Mouse (Mus musculus) liver, embryonic 15.5 days (tissue): ENCODE measurements around the gene Pate2. TPM values are rescaled to one million over a fixed set of nuclear protein-coding genes. Genes with fewer than 3 reads are reported as not detected.
"Not testable (repeated sequence)": the region's sequence is repeated elsewhere in the genome, so short reads cannot be mapped to it uniquely, and the experiment has no call there.

Experiments
- ATAC-seq: fragments of 200-750 bp; cut with Nextera tagmentation; 2 replicates; pipeline ENCODE4 v1.8.0; 2017; ENCODE audit warnings: moderate number of reproducible peaks, mild to moderate bottlenecking, moderate library complexity; ENCODE audit not compliant: insufficient read depth
- H3K27ac ChIP-seq: fragments of 300-500 bp; sonication (generic); replicated peaks from 2 replicates; pipeline ENCODE4 v1.5.1; 2015; ENCODE audit warnings: mild to moderate bottlenecking, inconsistent platforms
- H3K27me3 ChIP-seq: fragments of 300-500 bp; sonication (generic); 2 replicates; pipeline ENCODE4 v1.6.1; 2015; ENCODE audit warnings: mild to moderate bottlenecking, inconsistent platforms
- H3K36me3 ChIP-seq: fragments of 300-500 bp; sonication (generic); replicated peaks from 2 replicates; pipeline ENCODE4 v1.6.1; 2015; ENCODE audit warnings: moderate library complexity, mild to moderate bottlenecking, inconsistent platforms
- H3K4me1 ChIP-seq: fragments of 300-500 bp; sonication (generic); replicated peaks from 2 replicates; pipeline ENCODE4 v1.6.1; 2015; ENCODE audit warnings: inconsistent platforms
- H3K4me2 ChIP-seq: fragments of 300-500 bp; sonication (generic); 2 replicates; pipeline ENCODE4 v1.6.1; 2015; ENCODE audit warnings: moderate library complexity, mild to moderate bottlenecking, inconsistent platforms
- H3K4me3 ChIP-seq: fragments of 300-500 bp; sonication (generic); replicated peaks from 2 replicates; pipeline ENCODE4 v1.5.1; 2015; ENCODE audit warnings: mild to moderate bottlenecking, inconsistent platforms
- H3K9ac ChIP-seq: fragments of 300-500 bp; sonication (generic); 2 replicates; pipeline ENCODE4 v1.6.1; 2015; ENCODE audit warnings: moderate library complexity, mild to moderate bottlenecking, inconsistent platforms
- H3K9me3 ChIP-seq: fragments of 300-500 bp; sonication (generic); replicated peaks from 2 replicates; pipeline ENCODE4 v1.6.1; 2016; ENCODE audit warnings: inconsistent platforms
- WGBS: fragments of 180-500 bp; shearing (Covaris S2); methylation state at CpG from one replicate; pipeline ENCODE4 v1.1.7; 2015; ENCODE audit warnings: mixed read lengths; ENCODE audit not compliant: insufficient replicate concordance; 5-methylcytosine and 5-hydroxymethylcytosine counted together
- polyA plus RNA-seq: library from polyadenylated mRNA; unstranded; fragments of >200 nt; fragmentation: Nextera tagmentation; extraction: Ambion mirVana; gene quantifications from 2 replicates; pipeline ENCODE4 v1.2.1, GENCODE M21; 2015

The Pate2 gene
- polyA plus RNA-seq, 1 experiment from 2014 or later = 0.26 TPM

- Histone ChIP-seq H3K4me3 (no peak overlapping the region), H3K27ac (no peak overlapping the region), H3K27me3 (no peaks in the 10 kb centered on the region), H3K4me2 (no peak overlapping the region), H3K36me3 (no peaks in the 10 kb centered on the region), H3K9me3 (no peaks in the 10 kb centered on the region), H3K9ac (no peak overlapping the region), H3K4me1 (no peaks in the 10 kb centered on the region)
- no peak for ATAC-seq
- WGBS = 42% methylated on average over 8 of the region's 8 CpGs
Observed at GRCm38 (mm10) chr9:35607647-35608405, 37.7 kb downstream of the Pate2 start.

GRCm38 (mm10) chr9:35611841-35612240 lies 41.8 kb downstream of the Pate2 start, which contains the start of gene Pate4:
Gene Pate4 (minus strand): TSS chr9:35611941.
- Histone ChIP-seq H3K9ac (no peak within 1 kb of the TSS), H3K9me3 (no peaks in the 10 kb centered on the region), H3K4me3 (no peak within 1 kb of the TSS), H3K36me3 (no peaks in the 10 kb centered on the region), H3K27me3 (no peaks in the 10 kb centered on the region), H3K4me2 (no peak within 1 kb of the TSS), H3K4me1 (no peaks in the 10 kb centered on the region), H3K27ac (no peak within 1 kb of the TSS)
- WGBS = 56% methylated on average over 1 of the region's 1 CpGs
- ATAC-seq = no peak

GRCm38 (mm10) chr9:35614005-35614404 lies 43.9 kb downstream of the Pate2 start:
- no peaks in the 10 kb centered on the region for H3K9me3 ChIP-seq
- H3K27me3 ChIP-seq = no peaks in the 10 kb centered on the region
- H3K4me3 ChIP-seq = no peak overlapping the region
- no peak overlapping the region for H3K9ac ChIP-seq
- H3K27ac ChIP-seq = no peak overlapping the region
- no peak for ATAC-seq
- H3K4me2 ChIP-seq = no peak overlapping the region
- H3K4me1 ChIP-seq = no peaks in the 10 kb centered on the region
- H3K36me3 ChIP-seq = no peaks in the 10 kb centered on the region
- 13% methylated on average over 2 of the region's 2 CpGs for WGBS

- 48% methylated on average over 2 of the region's 2 CpGs for WGBS
Observed at GRCm38 (mm10) chr9:35616784-35617183, 46.7 kb downstream of the Pate2 start.

GRCm38 (mm10) chr9:35632981-35633380 lies 62.9 kb downstream of the Pate2 start:
- Histone ChIP-seq H3K9me3 (no peaks in the 10 kb centered on the region), H3K36me3 (no peaks in the 10 kb centered on the region), H3K27me3 (no peaks in the 10 kb centered on the region), H3K4me2 (no peak overlapping the region), H3K4me3 (no peak overlapping the region), H3K27ac (no peak overlapping the region), H3K9ac (no peak overlapping the region), H3K4me1 (no peaks in the 10 kb centered on the region)
- ATAC-seq = no peak
- WGBS = 64% methylated on average over 1 of the region's 1 CpGs

More at GRCm38 (mm10) chr9:35616784-35617183, 46.7 kb downstream of the Pate2 start:
- ATAC-seq, H3K9me3 ChIP-seq, H3K27me3 ChIP-seq, H3K4me3 ChIP-seq, H3K9ac ChIP-seq, H3K4me2 ChIP-seq, H3K27ac ChIP-seq, H3K4me1 ChIP-seq, H3K36me3 ChIP-seq: not testable (repeated sequence)

GRCm38 (mm10) chr9:35648102-35648501 lies 78.0 kb downstream of the Pate2 start, which contains the start of gene Pate3:
Gene Pate3 (minus strand): TSS chr9:35648202.
- no peak for ATAC-seq
- Histone ChIP-seq H3K9me3 (no peaks in the 10 kb centered on the region), H3K36me3 (no peaks in the 10 kb centered on the region), H3K4me3 (no peak within 1 kb of the TSS), H3K4me2 (no peak within 1 kb of the TSS), H3K9ac (no peak within 1 kb of the TSS), H3K4me1 (no peaks in the 10 kb centered on the region), H3K27me3 (no peaks in the 10 kb centered on the region), H3K27ac (no peak within 1 kb of the TSS)
- 38% methylated on average over 1 of the region's 1 CpGs for WGBS

GRCm38 (mm10) chr9:35673557-35673956 lies 103.5 kb downstream of the Pate2 start:
- no peak overlapping the region for H3K27ac ChIP-seq
- H3K27me3 ChIP-seq = no peaks in the 10 kb centered on the region
- no peaks in the 10 kb centered on the region for H3K4me1 ChIP-seq
- H3K9ac ChIP-seq = no peak overlapping the region
- no peak for ATAC-seq
- H3K9me3 ChIP-seq = no peaks in the 10 kb centered on the region
- H3K4me2 ChIP-seq = no peak overlapping the region
- WGBS = 54% methylated on average over 2 of the region's 2 CpGs
- H3K4me3 ChIP-seq = no peak overlapping the region
- no peaks in the 10 kb centered on the region for H3K36me3 ChIP-seq

GRCm38 (mm10) chr9:35687013-35687412 lies 116.9 kb downstream of the Pate2 start, which contains the start of gene Pate1:
Gene Pate1 (minus strand): TSS chr9:35687390.
- no peak within 1 kb of the TSS for H3K4me2 ChIP-seq
- WGBS = 18% methylated on average over 1 of the region's 1 CpGs
- no peaks in the 10 kb centered on the region for H3K4me1 ChIP-seq
- H3K4me3 ChIP-seq = no peak within 1 kb of the TSS
- no peak within 1 kb of the TSS for H3K9ac ChIP-seq
- no peak within 1 kb of the TSS for H3K27ac ChIP-seq
- H3K9me3 ChIP-seq = no peaks in the 10 kb centered on the region
- no peak for ATAC-seq
- no peaks in the 10 kb centered on the region for H3K27me3 ChIP-seq
- H3K36me3 ChIP-seq = no peaks in the 10 kb centered on the region

GRCm38 (mm10) chr9:35691924-35692323 lies 121.8 kb downstream of the Pate2 start:
- H3K9me3 ChIP-seq = no peaks in the 10 kb centered on the region
- no peaks in the 10 kb centered on the region for H3K36me3 ChIP-seq
- H3K4me1 ChIP-seq = no peaks in the 10 kb centered on the region
- H3K9ac ChIP-seq = no peak overlapping the region
- H3K27ac ChIP-seq = no peak overlapping the region
- no peaks in the 10 kb centered on the region for H3K27me3 ChIP-seq
- no peak overlapping the region for H3K4me2 ChIP-seq
- ATAC-seq = no peak
- H3K4me3 ChIP-seq = no peak overlapping the region

- no peaks in the 10 kb centered on the region for H3K36me3 ChIP-seq
- H3K4me1 ChIP-seq = no peaks in the 10 kb centered on the region
- no peak for ATAC-seq
- no peaks in the 10 kb centered on the region for H3K27me3 ChIP-seq
- H3K9me3 ChIP-seq = no peaks in the 10 kb centered on the region
- no peak overlapping the region for H3K4me3 ChIP-seq
- no peak overlapping the region for H3K4me2 ChIP-seq
- H3K27ac ChIP-seq = no peak overlapping the region
- no peak overlapping the region for H3K9ac ChIP-seq
Observed at GRCm38 (mm10) chr9:35707265-35707664, 137.2 kb downstream of the Pate2 start.
